Mouse (Mus musculus) midbrain, embryonic 11.5 days (tissue): ENCODE measurements around the gene Gm7138. TPM values are rescaled to one million over a fixed set of nuclear protein-coding genes. Genes with fewer than 3 reads are reported as not detected.
A peak's percentile ranks its signal among the peaks of the same experiment; 100 is the strongest.
"Not testable (repeated sequence)": the region's sequence is repeated elsewhere in the genome, so short reads cannot be mapped to it uniquely, and the experiment has no call there.

Experiments
- ATAC-seq: fragments of 200-750 bp; cut with Nextera tagmentation; 2 replicates; pipeline ENCODE4 v1.8.0; 2017; ENCODE audit warnings: moderate TSS enrichment, moderate library complexity; ENCODE audit not compliant: low FRiP score
- DNase-seq: peaks from one replicate; pipeline ENCODE4 v3.0.0; 2015; ENCODE audit warnings: low spot score; ENCODE audit errors: missing footprints
- H3K27ac ChIP-seq: fragments of 300-500 bp; sonication (generic); 2 replicates; pipeline ENCODE4 v1.5.1; 2014; ENCODE audit warnings: low read depth, low read length
- H3K27me3 ChIP-seq: fragments of 300-500 bp; sonication (generic); 2 replicates; pipeline ENCODE4 v1.6.1; 2014; ENCODE audit warnings: mild to moderate bottlenecking, low read length, moderate library complexity, mixed read lengths; ENCODE audit not compliant: control insufficient read depth, insufficient read depth
- H3K36me3 ChIP-seq: fragments of 300-500 bp; sonication (generic); 2 replicates; pipeline ENCODE4 v1.6.1; 2014; ENCODE audit warnings: mild to moderate bottlenecking, low read length, moderate library complexity, mixed read lengths; ENCODE audit not compliant: control insufficient read depth, insufficient read depth
- H3K4me1 ChIP-seq: fragments of 300-500 bp; sonication (generic); 2 replicates; pipeline ENCODE4 v1.6.1; 2014; ENCODE audit warnings: low read length; ENCODE audit not compliant: control insufficient read depth, insufficient read depth
- H3K4me2 ChIP-seq: fragments of 300-500 bp; sonication (generic); 2 replicates; pipeline ENCODE4 v1.6.1; 2014; ENCODE audit warnings: mild to moderate bottlenecking, moderate library complexity
- H3K4me3 ChIP-seq: fragments of 300-500 bp; sonication (generic); 2 replicates; pipeline ENCODE4 v1.5.1; 2014; ENCODE audit warnings: low read depth, low read length
- H3K9ac ChIP-seq: fragments of 300-500 bp; sonication (generic); 2 replicates; pipeline ENCODE4 v1.6.1; 2014; ENCODE audit warnings: low read length
- H3K9me3 ChIP-seq: fragments of 300-500 bp; sonication (generic); 2 replicates; pipeline ENCODE4 v1.6.1; 2016; ENCODE audit warnings: low read length; ENCODE audit not compliant: control insufficient read depth
- WGBS: fragments of 180-500 bp; shearing (Covaris S2); extraction: QIAGEN DNeasy Blood & Tissue Kit; methylation state at CpG from one replicate; pipeline ENCODE4 v1.1.7; 2014; 5-methylcytosine and 5-hydroxymethylcytosine counted together
- polyA plus RNA-seq: library from polyadenylated mRNA; unstranded; fragments of >200 nt; fragmentation: Nextera tagmentation; extraction: Ambion mirVana; gene quantifications from 2 replicates; pipeline ENCODE4 v1.2.1, GENCODE M21; 2014

The Gm7138 gene
- polyA plus RNA-seq: not detected in 2 replicates

GRCm38 (mm10) chr10:77776844-77777243 is at the start of gene Gm7138:
Gene Gm7138 (minus strand): TSS chr10:77776944.
- not testable (repeated sequence) for H3K36me3 ChIP-seq, H3K9ac ChIP-seq, DNase-seq, H3K27ac ChIP-seq, ATAC-seq, H3K4me1 ChIP-seq, H3K27me3 ChIP-seq, H3K4me2 ChIP-seq, H3K9me3 ChIP-seq, H3K4me3 ChIP-seq
- WGBS: 62% methylated on average over 1 of the region's 1 CpGs

GRCm38 (mm10) chr10:77819203-77819602 is 42.5 kb upstream of the Gm7138 start:
- Histone ChIP-seq H3K4me3 (no peak overlapping the region), H3K9me3 (no peaks in the 10 kb centered on the region), H3K4me2 (no peak overlapping the region), H3K36me3 (no peaks in the 10 kb centered on the region), H3K4me1 (no peaks in the 10 kb centered on the region), H3K27ac (no peak overlapping the region), H3K27me3 (no peaks in the 10 kb centered on the region), H3K9ac (no peak overlapping the region)
- peak; percentile 66 for DNase-seq
- WGBS: 32% methylated on average over 4 of the region's 4 CpGs
- ATAC-seq: no peak

GRCm38 (mm10) chr10:77818523-77818922 is 41.8 kb upstream of the Gm7138 start:
- no peak overlapping the region for H3K4me2 ChIP-seq
- DNase-seq (no peak), ATAC-seq (no peak)
- 94% methylated on average over 4 of the region's 4 CpGs for WGBS
- H3K27me3 ChIP-seq: no peaks in the 10 kb centered on the region
- H3K4me3 ChIP-seq: no peak overlapping the region
- H3K9me3 ChIP-seq: no peaks in the 10 kb centered on the region
- H3K4me1 ChIP-seq: no peaks in the 10 kb centered on the region
- H3K9ac ChIP-seq: no peak overlapping the region
- no peak overlapping the region for H3K27ac ChIP-seq
- H3K36me3 ChIP-seq: no peaks in the 10 kb centered on the region

- Histone ChIP-seq H3K4me2 (no peak overlapping the region), H3K9me3 (no peaks in the 10 kb centered on the region), H3K36me3 (no peaks in the 10 kb centered on the region), H3K27ac (no peak overlapping the region), H3K4me3 (no peak overlapping the region), H3K4me1 (no peaks in the 10 kb centered on the region), H3K9ac (no peak overlapping the region), H3K27me3 (no peaks in the 10 kb centered on the region)
- ATAC-seq: no peak
- WGBS: 33% methylated on average over 5 of the region's 5 CpGs
- peak; percentile 90 for DNase-seq
Measured at GRCm38 (mm10) chr10:77815514-77815913, 38.8 kb upstream of the Gm7138 start.

- H3K9me3 ChIP-seq: no peaks in the 10 kb centered on the region
- no peak for ATAC-seq
- H3K4me1 ChIP-seq: no peaks in the 10 kb centered on the region
- 65% methylated on average over 4 of the region's 4 CpGs for WGBS
- H3K27ac ChIP-seq: no peak within 1 kb of the TSS
- H3K4me2 ChIP-seq: no peak within 1 kb of the TSS
- H3K9ac ChIP-seq: no peak within 1 kb of the TSS
- peak; percentile 75 for DNase-seq
- no peaks in the 10 kb centered on the region for H3K36me3 ChIP-seq
- no peaks in the 10 kb centered on the region for H3K27me3 ChIP-seq
- no peak within 1 kb of the TSS for H3K4me3 ChIP-seq
Measured at GRCm38 (mm10) chr10:77814382-77814781, 37.6 kb upstream of the Gm7138 start, which contains the start of gene Gm2696. Gene Gm2696 (plus strand): TSS chr10:77814682.

- Histone ChIP-seq H3K9me3 (no peaks in the 10 kb centered on the region), H3K36me3 (no peaks in the 10 kb centered on the region), H3K4me3 (no peak within 1 kb of the TSS), H3K27ac (no peak within 1 kb of the TSS), H3K4me2 (no peak within 1 kb of the TSS), H3K27me3 (no peaks in the 10 kb centered on the region), H3K9ac (no peak within 1 kb of the TSS), H3K4me1 (no peaks in the 10 kb centered on the region)
- WGBS: 58% methylated on average over 5 of the region's 5 CpGs
- ATAC-seq: no peak
- peak; percentile 37 for DNase-seq
Measured at GRCm38 (mm10) chr10:77811743-77812142, 35.0 kb upstream of the Gm7138 start, which contains the start of gene Gm9507. Gene Gm9507 (minus strand): TSS chr10:77811843.

- Histone ChIP-seq H3K4me2 (no peak overlapping the region), H3K9me3 (no peaks in the 10 kb centered on the region), H3K4me1 (0 out of 2 replicates have a peak, but pooled peaks cover under 1% of the 10 kb centered on the region), H3K9ac (no peak overlapping the region), H3K27ac (no peak overlapping the region), H3K4me3 (no peak overlapping the region), H3K27me3 (no peaks in the 10 kb centered on the region), H3K36me3 (no peaks in the 10 kb centered on the region)
- no peak for ATAC-seq
- 81% methylated on average over 3 of the region's 3 CpGs for WGBS
- peak; percentile 35 for DNase-seq
Measured at GRCm38 (mm10) chr10:77804095-77804494, 27.4 kb upstream of the Gm7138 start.

- no peak within 1 kb of the TSS for H3K9ac ChIP-seq
- no peak within 1 kb of the TSS for H3K4me2 ChIP-seq
- 65% methylated on average over 8 of the region's 8 CpGs for WGBS
- no peak within 1 kb of the TSS for H3K27ac ChIP-seq
- ATAC-seq (no peak), DNase-seq (peak; percentile 79)
- H3K9me3 ChIP-seq: no peaks in the 10 kb centered on the region
- H3K27me3 ChIP-seq: no peaks in the 10 kb centered on the region
- peaks cover 2% of the 10 kb centered on the region; the same call in 1 of the 2 replicates for H3K4me1 ChIP-seq
- no peak within 1 kb of the TSS for H3K4me3 ChIP-seq
- no peaks in the 10 kb centered on the region for H3K36me3 ChIP-seq
Measured at GRCm38 (mm10) chr10:77798921-77799508, 22.3 kb upstream of the Gm7138 start, which contains the start of gene Gm19668. Gene Gm19668 (minus strand): TSS chr10:77799133.

GRCm38 (mm10) chr10:77798164-77798920 is 21.6 kb upstream of the Gm7138 start:
- not testable (repeated sequence) for H3K4me2 ChIP-seq, H3K9ac ChIP-seq, H3K4me3 ChIP-seq, H3K27ac ChIP-seq, H3K4me1 ChIP-seq, H3K9me3 ChIP-seq, H3K36me3 ChIP-seq, H3K27me3 ChIP-seq, ATAC-seq
- DNase-seq: peak; percentile 81
- WGBS: 31% methylated on average over 3 of the region's 3 CpGs
